Mouse (Mus musculus) spleen, postnatal 36 days (tissue): Measurements from ENCODE around the gene Kcng4.
A peak's percentile ranks its signal among the peaks of the same experiment; 100 is the strongest.

Experiments
- DNase-seq, 2 experiments: peaks; one replicate each; pipeline ENCODE4 v3.0.0; 2022; ENCODE audit warnings: low spot score in 2 of 2, mixed read lengths in 1 of 2

Gene Kcng4

DNA sequence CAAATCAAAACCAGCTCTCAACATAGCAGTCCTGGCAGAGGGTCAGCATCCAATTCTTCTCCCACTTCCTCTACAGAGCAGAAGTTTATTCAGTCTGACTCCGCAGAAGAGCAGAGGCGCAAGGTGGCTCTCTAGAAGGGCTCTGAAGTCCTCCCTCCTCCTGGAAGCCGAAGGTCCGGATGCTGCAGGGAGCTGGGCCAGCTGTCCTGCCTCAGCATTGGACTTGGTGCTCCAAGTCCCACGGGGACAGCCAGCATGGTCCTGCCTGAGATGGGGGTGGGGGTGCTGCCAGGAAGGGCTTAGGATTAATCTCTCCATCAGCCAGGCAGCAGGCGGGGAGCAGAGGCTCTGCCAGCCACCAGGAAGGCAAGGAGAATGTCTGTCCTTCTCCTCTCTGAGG is at the start of gene Kcng4:
Kcng4 (minus strand) TSS at position 303 of the 400 bp plus-strand sequence.
- no peak for DNase-seq

DNA sequence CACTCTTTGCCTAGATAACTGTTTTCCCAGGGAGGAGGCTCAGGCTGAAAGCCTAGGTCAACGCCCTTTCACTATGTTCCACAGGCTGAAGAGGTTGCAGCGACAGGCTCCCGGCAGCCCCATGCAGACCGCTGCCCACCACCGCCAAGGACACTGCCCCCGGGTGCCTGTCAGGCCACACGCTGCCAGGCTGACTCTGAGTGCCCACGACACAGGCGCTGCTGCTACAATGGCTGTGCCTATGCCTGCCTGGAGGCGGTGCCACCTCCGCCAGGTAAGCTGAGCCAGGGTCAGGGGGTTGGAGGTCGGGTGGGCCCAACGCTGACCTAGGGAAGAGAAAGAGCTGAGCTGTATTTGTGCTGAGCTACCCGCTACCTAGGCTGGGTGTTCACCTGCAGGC is 43.7 kb upstream of the Kcng4 start:
- no peak for DNase-seq

- no peak for DNase-seq
These were observed 42.8 kb upstream of the Kcng4 start for GRCm38 (mm10) chr8:119678138-119678843.

DNA sequence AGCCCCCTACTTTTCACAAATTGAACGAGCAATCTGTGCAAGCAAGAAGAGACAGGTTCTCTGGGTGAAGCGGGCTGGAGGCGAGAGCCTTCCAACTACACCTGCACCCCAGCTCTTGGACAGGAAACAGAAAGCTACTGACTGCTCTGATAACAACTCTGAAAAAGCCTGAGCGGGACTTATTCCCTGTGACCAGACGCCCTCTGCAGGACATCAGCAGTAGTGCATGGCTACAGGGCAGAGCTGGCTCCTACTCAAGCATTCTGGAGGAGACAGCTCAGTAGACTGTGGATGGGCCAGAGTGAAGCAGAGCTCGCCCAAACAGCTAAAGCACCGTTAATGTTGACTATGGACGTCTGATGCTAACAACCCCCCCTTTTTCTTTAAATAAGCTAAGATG is 40.9 kb upstream of the Kcng4 start:
- peak; percentile 58 to 64 for DNase-seq

GRCm38 (mm10) chr8:119675457-119675856 is 40.0 kb upstream of the Kcng4 start:
- no peak for DNase-seq

- no peak for DNase-seq
These were observed 38.6 kb upstream of the Kcng4 start for GRCm38 (mm10) chr8:119673976-119674555.

- DNase-seq, result no peak
These were observed 35.1 kb upstream of the Kcng4 start for GRCm38 (mm10) chr8:119670419-119671091.

GRCm38 (mm10) chr8:119669284-119669683 is 33.8 kb upstream of the Kcng4 start:
- DNase-seq, result no peak

DNA sequence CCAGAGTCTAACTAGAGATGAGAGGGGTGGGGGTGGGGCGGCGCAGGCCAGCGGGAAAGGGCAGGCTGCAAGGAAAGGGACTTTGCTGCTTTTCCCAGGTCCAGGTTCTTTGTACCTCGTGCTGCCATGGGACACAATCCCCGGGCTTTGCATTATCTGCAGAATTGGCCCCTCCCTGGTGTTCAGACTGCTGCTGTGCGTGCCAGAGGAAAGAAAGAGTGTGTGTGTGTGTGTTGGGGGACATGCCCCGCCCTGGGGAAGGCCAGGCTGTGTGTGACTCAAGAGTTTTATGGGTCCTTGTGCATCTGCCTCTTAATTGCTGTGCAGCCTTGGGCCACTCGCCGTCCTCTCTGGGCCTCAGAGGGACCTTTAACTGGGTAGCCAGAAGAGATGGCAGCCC is 33.0 kb upstream of the Kcng4 start:
- DNase-seq, result no peak

- no peak for DNase-seq
These were observed 30.9 kb upstream of the Kcng4 start, which contains the start of gene Wfdc1 for GRCm38 (mm10) chr8:119666219-119666951. Gene Wfdc1, plus strand, starts transcription at chr8:119666365.

GRCm38 (mm10) chr8:119665270-119665669 is 29.8 kb upstream of the Kcng4 start:
- DNase-seq, result no peak

GRCm38 (mm10) chr8:119663440-119663839 is 28.0 kb upstream of the Kcng4 start:
- no peak for DNase-seq

- DNase-seq, result no peak
These were observed 26.4 kb upstream of the Kcng4 start for GRCm38 (mm10) chr8:119661892-119662291.

- DNase-seq, result no peak
These were observed 25.6 kb upstream of the Kcng4 start for GRCm38 (mm10) chr8:119661081-119661480.

- DNase-seq, result no peak
These were observed 21.4 kb upstream of the Kcng4 start for GRCm38 (mm10) chr8:119656709-119657464.

GRCm38 (mm10) chr8:119651324-119651723 is 15.8 kb upstream of the Kcng4 start:
- DNase-seq, result no peak

DNA sequence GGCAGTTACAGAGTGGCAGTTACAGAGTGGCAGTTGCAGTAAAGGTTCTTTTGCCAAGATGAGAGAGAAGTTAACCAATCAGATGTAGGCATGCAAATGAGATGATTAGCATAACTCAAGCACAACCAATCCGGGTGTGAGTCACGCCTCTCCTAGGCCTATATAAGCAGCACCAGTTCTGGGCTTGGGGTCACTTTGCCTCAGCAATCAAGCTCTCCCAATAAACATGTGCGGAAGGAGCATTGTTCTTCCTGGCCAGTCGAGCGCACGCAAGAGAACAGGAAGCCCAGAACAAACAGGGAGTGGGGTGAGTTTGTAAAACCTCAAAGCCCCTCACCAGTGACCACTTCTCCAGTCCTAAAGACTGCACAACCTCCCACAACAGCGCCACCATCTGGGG is 11.4 kb upstream of the Kcng4 start:
- DNase-seq, result no peak

GRCm38 (mm10) chr8:119646197-119646596 is 10.7 kb upstream of the Kcng4 start:
- no peak for DNase-seq

- DNase-seq, result no peak
These were observed 9.6 kb upstream of the Kcng4 start for GRCm38 (mm10) chr8:119644981-119645597.

DNA sequence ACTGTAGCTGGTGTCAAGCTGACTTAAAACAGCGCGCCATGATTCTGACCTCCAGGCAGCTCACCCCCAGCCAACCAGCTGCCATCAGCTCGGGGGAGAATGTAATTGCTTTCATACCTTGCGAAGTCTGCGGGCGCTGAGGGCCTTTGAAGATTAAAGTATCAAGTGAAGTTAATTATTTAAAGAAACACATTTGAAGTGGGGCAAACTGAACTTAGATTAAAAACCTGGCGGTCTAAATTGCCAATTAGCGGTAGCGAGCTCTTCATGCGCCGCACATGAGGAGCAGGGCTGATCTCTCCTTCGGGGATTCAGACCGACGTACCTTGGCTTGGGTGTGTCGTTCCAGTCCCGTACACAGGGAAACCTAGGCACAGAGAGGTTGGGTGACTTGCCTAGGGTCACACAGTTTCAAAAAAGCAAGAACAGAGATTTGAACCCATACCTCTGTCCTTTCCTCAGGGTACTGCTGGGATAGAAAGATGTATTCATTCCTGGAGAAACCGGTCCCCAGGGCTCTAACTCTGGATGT is 9.0 kb upstream of the Kcng4 start:
- no peak for DNase-seq

DNA sequence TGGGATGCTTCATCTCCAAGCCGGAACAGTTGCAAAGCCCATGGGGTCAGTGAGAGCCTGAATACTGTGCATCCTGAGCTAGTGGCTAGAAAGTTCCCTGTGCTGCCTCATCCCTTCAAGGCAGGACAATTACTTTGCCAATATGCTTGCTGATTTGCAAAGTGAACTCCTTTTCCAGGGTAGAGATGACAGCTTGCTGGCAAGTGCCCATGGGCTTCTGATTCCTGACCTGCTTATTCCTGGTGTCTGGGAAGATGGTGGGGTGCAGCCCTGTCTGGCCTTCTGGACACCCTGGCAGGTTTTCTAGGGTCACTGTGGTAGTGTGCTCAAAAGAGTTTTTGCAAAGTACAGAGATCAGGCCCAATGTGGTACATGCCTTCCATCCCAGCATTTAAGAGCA is 7.5 kb upstream of the Kcng4 start:
- DNase-seq, result no peak
